Mouse (Mus musculus) ES-E14 (cell line): Measurements from ENCODE around the gene Cxcr5. TPM values are rescaled to one million over a fixed set of nuclear protein-coding genes. Genes with fewer than 3 reads are reported as not detected.

ENCODE experiments used
- DNase-seq: peaks from one replicate; pipeline ENCODE4 v3.0.0-alpha.2; 2013; ENCODE audit warnings: low read depth, low spot score
- H3K27ac ChIP-seq: 2 replicates; pipeline ENCODE4 v1.5.1; 2012; ENCODE audit warnings: low read depth, mild to moderate bottlenecking, low read length, moderate library complexity, mixed read lengths; ENCODE audit not compliant: poor library complexity, insufficient read depth, severe bottlenecking
- H3K36me3 ChIP-seq: 2 replicates; pipeline ENCODE4 v1.6.1; 2012; ENCODE audit warnings: mild to moderate bottlenecking, low read length, moderate library complexity, mixed read lengths; ENCODE audit not compliant: control insufficient read depth, poor library complexity, insufficient read depth, severe bottlenecking
- H3K4me1 ChIP-seq, 2 experiments: fragments of 150-350 bp in 1 of 2; sonication (generic) in 1 of 2; 2 replicates each; pipeline ENCODE4 v1.6.1; 2012; ENCODE audit warnings: low read length in 2 of 2, mild to moderate bottlenecking in 1 of 2, mixed read lengths in 1 of 2; ENCODE audit not compliant: control insufficient read depth in 2 of 2, insufficient read depth in 2 of 2, poor library complexity in 1 of 2
- H3K4me3 ChIP-seq, 2 experiments: fragments of 150-350 bp in 1 of 2; sonication (generic) in 1 of 2; 2 replicates each; pipeline ENCODE4 v1.5.1; 2012; ENCODE audit warnings: low read length in 2 of 2, low read depth in 1 of 2, mild to moderate bottlenecking in 1 of 2, mixed read lengths in 1 of 2; ENCODE audit not compliant: insufficient read depth in 1 of 2, poor library complexity in 1 of 2, severe bottlenecking in 1 of 2
- H3K9ac ChIP-seq: 2 replicates; pipeline ENCODE4 v1.6.1; 2012; ENCODE audit warnings: low read depth, mild to moderate bottlenecking, low read length, mixed read lengths; ENCODE audit not compliant: poor library complexity, insufficient read depth, severe bottlenecking
- H3K9me3 ChIP-seq: fragments of 150-350 bp; sonication (generic); 2 replicates; pipeline ENCODE4 v1.6.1; 2012; ENCODE audit warnings: low read depth, mild to moderate bottlenecking, low read length; ENCODE audit not compliant: control insufficient read depth, insufficient read depth
- CHD2 ChIP-seq: IDR thresholded peaks from 2 replicates; pipeline ENCODE4 v1.6.1; 2014; ENCODE audit warnings: mild to moderate bottlenecking, low read depth, low read length, inconsistent platforms
- HCFC1 ChIP-seq: IDR thresholded peaks from 2 replicates; pipeline ENCODE4 v1.6.1; 2012; ENCODE audit warnings: low read length, inconsistent platforms, borderline replicate concordance; ENCODE audit not compliant: insufficient read depth
- MAFK ChIP-seq: IDR thresholded peaks from 2 replicates; pipeline ENCODE4 v1.6.1; 2014; ENCODE audit warnings: mild to moderate bottlenecking, low read depth, low read length, inconsistent platforms; ENCODE audit not compliant: insufficient read depth
- ZC3H11A ChIP-seq: IDR thresholded peaks from 2 replicates; pipeline ENCODE4 v1.6.1; 2012; ENCODE audit warnings: low read depth, mild to moderate bottlenecking, inconsistent platforms, low read length, borderline replicate concordance
- ZNF384 ChIP-seq: IDR thresholded peaks from 2 replicates; pipeline ENCODE4 v1.6.1; 2012; ENCODE audit warnings: low read depth, low read length, inconsistent platforms
- in situ Hi-C, 2 experiments: fragments of 600-800 bp; cut with MboI; formaldehyde crosslinking; loops; one replicate each; pipeline ENCODE4 v1.15.1; 2025; ENCODE audit warnings: low sequenced_read_pairs in 2 of 2, inconsistent platforms in 1 of 2; ENCODE audit not compliant: unreplicated experiment in 2 of 2
- total RNA-seq: library from RNA; depleted of rRNA; stranded (reverse); fragments of 300-350 nt; gene quantifications from 2 replicates; pipeline ENCODE4 v1.2.3, GENCODE M21; 2012

The Cxcr5 gene
- total RNA-seq, 1 experiment: 0.31 TPM

DNA sequence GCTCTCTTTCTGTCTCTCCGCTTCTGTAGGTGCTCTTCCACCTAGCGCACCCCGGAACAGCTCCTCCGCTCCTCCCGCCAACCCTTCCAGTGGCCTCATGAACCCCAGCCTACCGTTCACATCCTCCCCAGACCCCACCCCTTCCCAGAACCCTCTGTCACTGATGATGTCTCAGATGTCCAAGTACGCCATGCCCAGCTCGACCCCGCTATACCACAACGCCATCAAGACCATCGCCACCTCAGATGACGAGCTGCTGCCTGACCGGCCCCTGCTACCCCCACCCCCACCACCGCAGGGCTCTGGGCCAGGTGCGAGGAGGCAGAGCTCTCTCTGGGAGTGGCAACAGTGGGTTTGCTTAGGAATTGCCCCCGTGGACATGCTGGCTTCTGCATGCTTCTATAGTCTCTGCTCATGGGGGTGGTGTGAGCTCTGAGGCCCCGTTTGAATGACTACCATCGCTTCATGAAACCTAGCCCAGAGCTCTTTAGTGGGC is 53.5 kb downstream of the Cxcr5 start:
- in situ Hi-C loops: loop anchor here in 1 of 2 experiments (5.0 kb wide), 1 partner anchor 36 kb away; no protein-coding TSS in a partner anchor
- H3K27ac ChIP-seq: no peak overlapping the region
- no peak overlapping the region for H3K4me3 ChIP-seq
- no peaks in the 10 kb centered on the region for H3K9me3 ChIP-seq
- no peak for TF ChIP-seq ZC3H11A
- no peak for TF ChIP-seq HCFC1
- TF ChIP-seq MAFK: no peak
- no peak for TF ChIP-seq ZNF384
- no peak for TF ChIP-seq CHD2
- H3K36me3 ChIP-seq: peaks cover 18% of the 10 kb centered on the region; the same call in 1 of the 2 replicates
- H3K9ac ChIP-seq: no peak overlapping the region
- no peak for DNase-seq
- H3K4me1 ChIP-seq: peaks cover 0 to 14% of the 10 kb centered on the region in 2 experiments; a peak in 1 of 4 replicates

DNA sequence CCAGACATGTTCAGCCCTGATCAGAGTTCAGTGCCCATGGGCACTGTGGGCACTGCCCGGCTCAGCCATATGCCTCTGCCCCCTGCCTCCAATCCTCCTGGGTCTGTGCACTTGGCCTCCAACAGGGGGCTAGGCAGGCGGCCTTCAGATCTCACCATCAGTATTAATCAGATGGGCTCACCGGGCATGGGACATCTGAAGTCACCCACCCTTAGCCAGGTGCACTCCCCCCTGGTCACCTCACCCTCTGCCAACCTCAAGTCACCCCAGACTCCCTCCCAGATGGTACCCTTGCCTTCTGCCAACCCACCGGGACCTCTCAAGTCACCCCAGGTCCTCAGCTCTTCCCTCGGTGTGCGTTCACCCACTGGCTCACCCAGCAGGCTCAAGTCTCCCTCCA is 54.3 kb downstream of the Cxcr5 start:
- TF ChIP-seq HCFC1 (no peak), ZC3H11A (no peak), CHD2 (no peak), ZNF384 (no peak), MAFK (no peak)
- H3K9me3 ChIP-seq: no peaks in the 10 kb centered on the region
- in situ Hi-C loops: loop anchor here in 1 of 2 experiments (5.0 kb wide), 1 partner anchor 35 kb away; no protein-coding TSS in a partner anchor
- peaks cover 0 to 14% of the 10 kb centered on the region in 2 experiments; a peak in 1 of 4 replicates for H3K4me1 ChIP-seq
- no peak for DNase-seq
- no peak overlapping the region for H3K9ac ChIP-seq
- no peak overlapping the region for H3K27ac ChIP-seq
- no peak overlapping the region for H3K4me3 ChIP-seq
- peaks cover 18% of the 10 kb centered on the region; the same call in 1 of the 2 replicates for H3K36me3 ChIP-seq

DNA sequence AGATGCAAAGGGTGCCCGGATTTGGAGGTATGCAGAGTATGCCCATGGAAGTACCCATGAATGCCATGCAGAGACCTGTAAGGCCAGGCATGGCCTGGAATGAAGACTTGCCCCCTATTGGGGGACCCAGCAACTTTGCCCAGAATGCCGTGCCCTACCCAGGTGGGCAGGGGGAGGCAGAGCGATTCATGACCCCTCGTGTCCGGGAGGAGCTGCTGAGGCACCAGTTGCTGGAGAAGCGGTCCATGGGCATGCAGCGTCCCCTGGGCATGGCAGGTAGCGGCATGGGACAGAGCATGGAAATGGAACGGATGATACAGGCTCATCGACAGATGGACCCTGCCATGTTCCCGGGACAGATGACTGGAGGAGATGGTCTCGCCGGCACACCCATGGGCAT is 55.1 kb downstream of the Cxcr5 start:
- Histone ChIP-seq H3K9ac (no peak overlapping the region), H3K27ac (no peak overlapping the region), H3K9me3 (no peaks in the 10 kb centered on the region), H3K36me3 (peaks cover 18% of the 10 kb centered on the region; the same call in 1 of the 2 replicates), H3K4me3 (no peak overlapping the region), H3K4me1 (peaks cover 0 to 16% of the 10 kb centered on the region in 2 experiments; a peak in 1 of 4 replicates)
- in situ Hi-C loops: loop anchor here in 1 of 2 experiments (5.0 kb wide), 1 partner anchor 34 kb away; no protein-coding TSS in a partner anchor
- TF ChIP-seq ZC3H11A: no peak
- no peak for TF ChIP-seq HCFC1
- no peak for TF ChIP-seq MAFK
- no peak for TF ChIP-seq ZNF384
- TF ChIP-seq CHD2: no peak
- DNase-seq: no peak

DNA sequence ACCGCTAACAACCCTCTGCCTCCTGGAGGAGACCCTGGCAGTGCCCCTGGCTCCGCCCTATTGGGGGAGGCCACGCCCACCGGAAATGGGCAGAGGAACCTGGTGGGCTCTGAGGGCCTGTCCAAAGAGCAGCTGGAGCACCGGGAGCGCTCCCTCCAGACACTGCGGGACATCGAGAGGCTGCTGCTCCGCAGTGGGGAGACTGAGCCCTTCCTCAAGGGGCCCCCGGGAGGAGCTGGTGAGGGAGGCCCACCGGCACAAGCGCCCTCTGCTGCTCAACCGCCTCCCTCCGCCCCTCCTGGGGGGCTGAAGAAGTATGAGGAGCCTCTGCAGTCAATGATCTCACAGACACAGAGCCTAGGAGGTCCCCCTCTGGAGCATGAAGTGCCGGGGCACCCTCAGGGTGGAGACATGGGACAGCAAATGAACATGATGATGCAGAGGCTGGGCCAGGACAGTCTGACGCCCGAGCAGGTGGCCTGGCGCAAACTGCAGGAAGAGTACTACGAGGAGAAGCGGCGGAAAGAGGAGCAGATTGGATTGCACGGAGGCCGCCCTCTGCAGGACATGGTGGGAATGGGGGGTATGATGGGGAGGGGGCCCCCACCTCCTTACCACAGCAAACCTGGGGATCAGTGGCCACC is 55.7 kb downstream of the Cxcr5 start:
- in situ Hi-C loops: loop anchor here in 1 of 2 experiments (5.0 kb wide), 1 partner anchor 34 kb away; no protein-coding TSS in a partner anchor
- TF ChIP-seq ZNF384 (no peak), CHD2 (no peak), HCFC1 (no peak), MAFK (no peak), ZC3H11A (no peak)
- H3K4me1 ChIP-seq: peaks cover 0 to 21% of the 10 kb centered on the region in 2 experiments; a peak in 1 of 4 replicates
- no peaks in the 10 kb centered on the region for H3K9me3 ChIP-seq
- peak overlapping the region; percentile 30; the same call in 1 of the 2 replicates for H3K27ac ChIP-seq
- DNase-seq: no peak
- peak overlapping the region; percentile 7 to 27; a peak in 3 of 4 replicates for H3K4me3 ChIP-seq
- peaks cover 18% of the 10 kb centered on the region; the same call in 1 of the 2 replicates for H3K36me3 ChIP-seq
- peak overlapping the region; percentile 1; the same call in 1 of the 2 replicates for H3K9ac ChIP-seq
